Comparison of ENCODE assay signal across 7 mouse cellular contexts in the genomic region with DNA sequence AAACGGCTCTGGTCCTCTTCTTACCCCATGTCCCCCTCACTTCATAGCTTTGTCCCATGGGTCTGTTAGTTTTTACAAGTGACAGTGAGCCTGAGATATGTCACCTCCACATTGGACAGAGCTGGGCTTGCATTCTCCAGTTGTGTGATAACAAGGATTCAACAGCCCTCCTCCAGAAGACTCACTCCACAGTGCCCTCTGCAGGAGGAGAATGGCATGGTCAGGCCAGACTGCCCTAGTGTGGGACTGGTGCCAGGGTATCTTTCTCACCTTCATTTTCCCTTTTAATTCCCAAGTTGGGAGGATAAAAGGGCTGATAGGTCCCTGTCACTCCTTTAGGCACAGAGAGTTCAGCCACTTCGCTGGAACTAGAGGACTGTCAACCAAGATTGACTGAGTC.
DNase-seq lines count a peak whose midpoint lies in the region; ATAC-seq and TF ChIP-seq lines count a peak whose summit lies in the region.

No protein-coding gene starts in this region.

- no peak for TF ChIP-seq EP300 in liver, embryonic 14.5 days (IDR thresholded peaks at IDR 0.05; ENCODE audit: low read depth)

- no peak for ATAC-seq in liver, embryonic 11.5 days (replicated peaks; ENCODE audit: low FRiP score)
- no peak for ATAC-seq in liver, embryonic 14.5 days (ENCODE audit: insufficient read depth)

- H3K36me3 ChIP-seq in liver, embryonic 11.5 days (ENCODE audit: control insufficient read depth, insufficient read depth, low read length): no peaks in the 10 kb centered on the region
- no peaks in the 10 kb centered on the region for H3K36me3 ChIP-seq in embryonic facial prominence, embryonic 10.5 days (replicated peaks)
- H3K36me3 ChIP-seq in liver, embryonic 14.5 days (replicated peaks; ENCODE audit: control insufficient read depth, insufficient read depth, low read depth): no peaks in the 10 kb centered on the region

- H3K4me1 ChIP-seq in liver, embryonic 11.5 days (replicated peaks; ENCODE audit: control insufficient read depth, insufficient read depth, low read length): peaks cover 3% of the 10 kb centered on the region; the same call in 1 of the 2 replicates
- H3K4me1 ChIP-seq in embryonic facial prominence, embryonic 10.5 days: peaks cover 46% of the 10 kb centered on the region
- peaks cover 0 to 4% of the 10 kb centered on the region in 2 experiments; a peak in 1 of 4 replicates for H3K4me1 ChIP-seq in liver, embryonic 14.5 days (replicated peaks; ENCODE audit: control insufficient read depth in 2 of 2, insufficient read depth in 2 of 2, low read length in 1 of 2)

- TF ChIP-seq CTCF in liver, embryonic 14.5 days (IDR thresholded peaks at IDR 0.05; ENCODE audit: low read depth): peak; percentile 73

- H3K4me2 ChIP-seq in liver, embryonic 11.5 days: no peak overlapping the region
- H3K4me2 ChIP-seq in liver, embryonic 14.5 days (ENCODE audit: low read depth): no peak overlapping the region

- H3K27ac ChIP-seq in liver, embryonic 11.5 days (ENCODE audit: low read depth, low read length): no peak overlapping the region
- peak overlapping the region; percentile 71; the same call in 1 of the 2 replicates for H3K27ac ChIP-seq in embryonic facial prominence, embryonic 10.5 days (replicated peaks)
- H3K27ac ChIP-seq in liver, embryonic 14.5 days: no peak overlapping the region

- peak; percentile 31 for DNase-seq in liver
- DNase-seq in liver, embryonic 11.5 days (ENCODE audit: low spot score): no peak
- peak; percentile 70 for DNase-seq in adrenal gland, postnatal 10 days
- no peak for DNase-seq in embryonic facial prominence, embryonic 10.5 days (ENCODE audit: low spot score)
- DNase-seq in liver, embryonic 14.5 days (ENCODE audit: low read depth in 3 of 3, low spot score in 3 of 3): no peak
- peak; percentile 46 for DNase-seq in thymus, postnatal 25 days
- no peak for DNase-seq in layer of hippocampus, adult 8-10 months (ENCODE audit: low spot score in 2 of 2)

- H3K9ac ChIP-seq in liver, embryonic 11.5 days (ENCODE audit: low read depth, low read length): no peak overlapping the region
- no peak overlapping the region for H3K9ac ChIP-seq in liver, embryonic 14.5 days (replicated peaks)

- no peaks in the 10 kb centered on the region for H3K27me3 ChIP-seq in liver, embryonic 11.5 days (replicated peaks; ENCODE audit: control insufficient read depth, insufficient read depth, low read length)
- H3K27me3 ChIP-seq in embryonic facial prominence, embryonic 10.5 days (replicated peaks; ENCODE audit: low read depth, poor library complexity, severe bottlenecking): peaks cover 19% of the 10 kb centered on the region
- no peaks in the 10 kb centered on the region for H3K27me3 ChIP-seq in liver, embryonic 14.5 days (ENCODE audit: control insufficient read depth, insufficient read depth, low read length)

- 43% methylated on average over 2 of the region's 2 CpGs for WGBS in liver, embryonic 11.5 days
- 77% methylated on average over 2 of the region's 2 CpGs for WGBS in embryonic facial prominence, embryonic 10.5 days
- WGBS in liver, embryonic 14.5 days (ENCODE audit: insufficient replicate concordance): 31% methylated on average over 2 of the region's 2 CpGs

- H3K9me3 ChIP-seq in liver, embryonic 11.5 days (ENCODE audit: control insufficient read depth, low read length): no peaks in the 10 kb centered on the region
- H3K9me3 ChIP-seq in embryonic facial prominence, embryonic 10.5 days: no peaks in the 10 kb centered on the region
- H3K9me3 ChIP-seq in liver, embryonic 14.5 days (ENCODE audit: control insufficient read depth, low read length): no peaks in the 10 kb centered on the region

- H3K4me3 ChIP-seq in liver, embryonic 11.5 days (ENCODE audit: low read depth, low read length): no peak overlapping the region
- H3K4me3 ChIP-seq in embryonic facial prominence, embryonic 10.5 days: no peak overlapping the region
- H3K4me3 ChIP-seq in liver, embryonic 14.5 days (ENCODE audit: insufficient read depth in 1 of 2, low read depth in 2 of 2, low read length in 2 of 2): no peak overlapping the region

Comparison
In these comparisons a context has a peak if more than half of its experiments do, and no peak if none do; other contexts are left out.
1. DNase-seq: peak in liver (single experiment), adrenal gland, postnatal 10 days (single experiment) and thymus, postnatal 25 days (single experiment); none in liver, embryonic 11.5 days (single experiment), embryonic facial prominence, embryonic 10.5 days (single experiment), liver, embryonic 14.5 days (0 of 3) and layer of hippocampus, adult 8-10 months (0 of 2).